Mouse (Mus musculus) neural tube, embryonic 15.5 days (tissue): Measurements from ENCODE around the gene Fndc7. TPM values are rescaled to one million over a fixed set of nuclear protein-coding genes. Genes with fewer than 3 reads are reported as not detected.

Source experiments
- ATAC-seq: fragments of 200-750 bp; cut with Nextera tagmentation; 2 replicates; pipeline ENCODE4 v1.8.0; 2017; ENCODE audit warnings: mild to moderate bottlenecking, moderate TSS enrichment, moderate library complexity; ENCODE audit not compliant: low FRiP score
- H3K27ac ChIP-seq: fragments of 300-500 bp; sonication (generic); replicated peaks from 2 replicates; pipeline ENCODE4 v1.5.1; 2015; ENCODE audit warnings: mild to moderate bottlenecking, inconsistent platforms
- H3K27me3 ChIP-seq: fragments of 300-500 bp; sonication (generic); replicated peaks from 2 replicates; pipeline ENCODE4 v1.6.1; 2015; ENCODE audit warnings: inconsistent platforms
- H3K36me3 ChIP-seq: fragments of 300-500 bp; sonication (generic); 2 replicates; pipeline ENCODE4 v1.6.1; 2015; ENCODE audit warnings: inconsistent platforms
- H3K4me1 ChIP-seq: fragments of 300-500 bp; sonication (generic); 2 replicates; pipeline ENCODE4 v1.6.1; 2015; ENCODE audit warnings: inconsistent platforms
- H3K4me2 ChIP-seq: fragments of 300-500 bp; sonication (generic); 2 replicates; pipeline ENCODE4 v1.6.1; 2015; ENCODE audit warnings: inconsistent platforms, mild to moderate bottlenecking, moderate library complexity
- H3K4me3 ChIP-seq: fragments of 300-500 bp; sonication (generic); replicated peaks from 2 replicates; pipeline ENCODE4 v1.5.1; 2015; ENCODE audit warnings: mild to moderate bottlenecking, inconsistent platforms
- H3K9ac ChIP-seq: fragments of 300-500 bp; sonication (generic); replicated peaks from 2 replicates; pipeline ENCODE4 v1.6.1; 2015; ENCODE audit warnings: mild to moderate bottlenecking, inconsistent platforms
- H3K9me3 ChIP-seq: fragments of 300-500 bp; sonication (generic); replicated peaks from 2 replicates; pipeline ENCODE4 v1.6.1; 2016; ENCODE audit warnings: inconsistent platforms
- WGBS: fragments of 180-500 bp; shearing (Covaris S2); methylation state at CpG from one replicate; pipeline ENCODE4 v1.1.7; 2015; ENCODE audit warnings: mixed read lengths; 5-methylcytosine and 5-hydroxymethylcytosine counted together
- polyA plus RNA-seq: library from polyadenylated mRNA; unstranded; fragments of >200 nt; fragmentation: Nextera tagmentation; extraction: Ambion mirVana; gene quantifications from 2 replicates; pipeline ENCODE4 v1.2.1, GENCODE M21; 2015

The Fndc7 gene
- polyA plus RNA-seq, 1 experiment from 2014 or later, result 0.04 TPM

DNA sequence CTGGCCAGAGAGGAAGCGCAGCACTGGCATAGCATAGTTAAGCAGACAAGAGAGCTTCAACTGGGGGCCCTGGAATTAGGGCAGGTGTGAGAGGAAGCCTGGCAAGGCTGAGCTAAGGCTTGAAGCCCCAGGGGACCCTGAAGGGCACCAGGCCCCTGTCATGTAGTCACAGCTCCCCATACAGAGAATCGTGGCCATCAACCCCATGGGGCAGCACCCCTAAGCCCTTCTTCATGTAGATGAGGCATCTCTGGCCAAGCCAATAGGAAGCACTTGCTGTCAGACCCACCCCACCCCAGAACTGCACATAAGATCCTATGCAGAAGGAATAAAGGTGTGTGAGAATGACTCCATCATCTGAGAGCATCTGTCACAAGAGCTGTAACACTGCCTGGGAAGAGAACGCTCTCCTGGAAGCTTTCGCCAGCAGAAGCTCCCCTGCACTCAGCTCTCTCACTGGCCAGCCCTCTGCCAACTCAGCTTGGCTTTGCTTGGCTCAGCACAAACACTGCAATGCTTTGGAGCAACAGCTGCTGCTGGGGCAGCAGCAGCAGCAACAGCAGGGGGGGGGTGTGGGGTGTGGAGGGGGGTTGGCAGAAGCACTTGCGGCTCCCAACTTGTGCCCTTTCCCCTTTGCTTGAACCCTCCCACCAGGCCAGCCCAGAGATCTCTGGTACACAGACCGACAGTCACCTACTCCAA lies 37.7 kb downstream of the Fndc7 start:
- Histone ChIP-seq H3K27me3 (no peaks in the 10 kb centered on the region), H3K9ac (no peak overlapping the region), H3K9me3 (no peaks in the 10 kb centered on the region), H3K27ac (no peak overlapping the region), H3K4me3 (no peak overlapping the region), H3K4me2 (no peak overlapping the region), H3K4me1 (peaks cover 18% of the 10 kb centered on the region), H3K36me3 (no peaks in the 10 kb centered on the region)
- WGBS, result 64% methylated on average over 6 of the region's 6 CpGs
- peak; percentile 51; the same call in 1 of the 2 replicates for ATAC-seq

DNA sequence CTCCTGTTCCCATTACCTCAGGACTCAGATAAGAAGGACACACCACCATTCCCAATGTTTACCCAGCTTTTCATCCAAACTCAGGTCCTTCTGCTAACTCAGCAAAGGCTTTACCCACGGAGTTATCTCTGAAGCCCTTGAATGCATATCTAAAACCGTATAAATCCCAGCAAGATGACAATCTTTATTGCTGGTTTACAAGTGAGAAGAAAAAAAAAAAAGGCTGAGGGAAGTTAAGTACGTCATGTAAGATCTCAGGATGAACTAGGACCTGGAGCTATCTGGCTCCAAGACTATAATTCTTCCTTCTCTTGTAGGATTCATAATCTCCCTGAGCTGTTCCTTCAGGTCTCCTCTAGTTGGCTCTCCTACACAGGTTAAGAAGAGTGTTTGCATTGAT lies 38.3 kb downstream of the Fndc7 start:
- no peak overlapping the region for H3K4me3 ChIP-seq
- H3K9me3 ChIP-seq, result no peaks in the 10 kb centered on the region
- H3K27ac ChIP-seq, result no peak overlapping the region
- H3K4me2 ChIP-seq, result no peak overlapping the region
- H3K4me1 ChIP-seq, result peaks cover 18% of the 10 kb centered on the region
- no peak overlapping the region for H3K9ac ChIP-seq
- no peaks in the 10 kb centered on the region for H3K36me3 ChIP-seq
- ATAC-seq, result no peak
- no peaks in the 10 kb centered on the region for H3K27me3 ChIP-seq
- 74% methylated on average over 3 of the region's 3 CpGs for WGBS

DNA sequence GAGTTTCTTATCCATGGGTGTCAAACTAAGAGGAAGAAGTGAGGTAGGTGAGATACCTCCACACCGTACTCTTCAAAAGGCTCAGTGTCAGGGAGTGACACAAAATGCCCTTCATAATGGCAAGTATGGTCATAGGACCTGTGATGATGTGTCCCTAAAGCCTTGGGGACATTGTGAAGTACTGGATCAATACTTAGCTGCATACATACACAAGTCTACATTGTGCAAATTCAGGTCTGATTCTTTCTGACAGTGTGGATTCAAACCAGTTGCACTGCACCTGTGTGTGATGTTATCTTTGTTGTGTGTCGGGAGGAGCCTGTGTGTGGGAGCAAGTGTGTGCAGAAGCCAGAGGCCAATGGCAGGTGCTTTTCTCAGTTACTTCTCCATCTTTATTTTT lies 38.7 kb downstream of the Fndc7 start:
- Histone ChIP-seq H3K4me3 (no peak overlapping the region), H3K27ac (no peak overlapping the region), H3K4me2 (no peak overlapping the region), H3K9ac (no peak overlapping the region), H3K36me3 (no peaks in the 10 kb centered on the region), H3K9me3 (no peaks in the 10 kb centered on the region), H3K4me1 (peaks cover 17% of the 10 kb centered on the region), H3K27me3 (no peaks in the 10 kb centered on the region)
- 91% methylated on average over 2 of the region's 2 CpGs for WGBS
- ATAC-seq, result no peak

DNA sequence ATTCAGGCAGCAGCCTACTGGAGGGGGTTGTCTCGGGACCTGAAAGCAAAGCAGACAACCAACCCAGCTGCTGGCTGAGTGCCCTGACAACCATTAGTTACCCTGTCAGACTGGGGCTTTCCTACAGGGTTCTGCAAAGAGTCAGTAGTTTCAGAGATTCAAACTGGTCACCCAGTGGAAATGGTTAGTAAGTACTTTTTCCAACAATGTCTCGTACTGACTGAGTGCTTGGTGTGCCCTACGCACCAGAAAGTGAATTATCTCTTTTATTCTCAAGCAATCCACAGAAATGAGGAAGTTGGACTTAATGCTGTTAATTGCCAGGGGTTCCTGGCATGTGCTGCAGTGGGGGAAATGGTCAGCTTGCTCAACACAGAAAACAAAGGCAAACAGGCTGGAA lies 39.3 kb downstream of the Fndc7 start:
- H3K27me3 ChIP-seq, result no peaks in the 10 kb centered on the region
- ATAC-seq, result no peak
- no peaks in the 10 kb centered on the region for H3K36me3 ChIP-seq
- 45% methylated on average over 3 of the region's 3 CpGs for whole genome bisulfite sequencing
- no peak overlapping the region for H3K4me2 ChIP-seq
- no peaks in the 10 kb centered on the region for H3K9me3 ChIP-seq
- H3K27ac ChIP-seq, result no peak overlapping the region
- no peak overlapping the region for H3K9ac ChIP-seq
- H3K4me3 ChIP-seq, result no peak overlapping the region
- H3K4me1 ChIP-seq, result peaks cover 11% of the 10 kb centered on the region

DNA sequence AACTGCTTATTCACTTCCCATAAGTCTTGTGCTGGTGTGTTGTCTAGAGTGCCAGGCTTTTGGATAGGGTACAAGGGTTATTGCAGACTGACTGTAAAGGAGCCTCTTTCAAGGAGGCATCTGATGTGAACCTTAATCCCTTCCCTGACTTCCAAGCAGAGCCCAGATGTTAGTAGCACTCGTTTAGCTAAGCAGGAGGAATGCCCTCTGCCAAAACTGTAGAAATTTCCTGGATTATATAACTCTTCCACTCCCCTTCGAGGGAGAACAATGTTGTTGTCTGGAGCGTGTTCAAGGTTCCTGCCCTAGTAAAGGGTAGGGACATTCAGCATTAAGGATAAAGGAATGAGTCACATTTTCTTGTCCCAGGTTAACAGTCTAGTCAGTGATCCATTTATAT lies 43.2 kb downstream of the Fndc7 start:
- no peak for ATAC-seq
- WGBS, result 85% methylated on average over 3 of the region's 3 CpGs
- H3K4me1 ChIP-seq, result no peaks in the 10 kb centered on the region

DNA sequence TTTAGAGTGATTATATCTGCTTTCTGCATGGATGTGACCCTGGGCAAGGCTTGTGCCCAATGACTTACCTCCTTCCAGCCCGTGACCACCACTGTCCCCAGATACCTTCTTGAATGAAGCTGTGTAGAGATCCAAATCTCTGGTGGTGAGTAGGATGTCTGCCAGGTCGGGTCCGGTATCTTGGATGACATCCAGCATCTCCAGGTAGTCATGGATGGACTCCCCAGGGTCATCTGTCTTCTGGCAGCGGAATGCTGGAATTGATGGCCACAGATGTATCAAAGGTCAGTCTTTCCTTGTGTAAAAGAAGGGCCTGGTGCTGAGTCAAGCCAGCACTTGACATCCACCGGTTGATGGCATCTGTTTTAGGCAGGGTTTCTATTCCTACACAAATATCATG lies 45.3 kb downstream of the Fndc7 start:
- H3K9me3 ChIP-seq, result no peaks in the 10 kb centered on the region
- 84% methylated on average over 5 of the region's 5 CpGs for WGBS
- no peaks in the 10 kb centered on the region for H3K36me3 ChIP-seq
- peaks cover 2% of the 10 kb centered on the region; the same call in 1 of the 2 replicates for H3K4me1 ChIP-seq
- H3K9ac ChIP-seq, result no peak overlapping the region
- no peak for ATAC-seq
- H3K4me3 ChIP-seq, result no peak overlapping the region
- H3K4me2 ChIP-seq, result no peak overlapping the region
- no peaks in the 10 kb centered on the region for H3K27me3 ChIP-seq
- H3K27ac ChIP-seq, result no peak overlapping the region

More for the DNA sequence above, 43.2 kb downstream of the Fndc7 start:
- Histone ChIP-seq H3K4me2 (no peak overlapping the region), H3K4me3 (no peak overlapping the region), H3K9ac (no peak overlapping the region), H3K9me3 (no peaks in the 10 kb centered on the region), H3K36me3 (no peaks in the 10 kb centered on the region), H3K27me3 (no peaks in the 10 kb centered on the region), H3K27ac (no peak overlapping the region)

DNA sequence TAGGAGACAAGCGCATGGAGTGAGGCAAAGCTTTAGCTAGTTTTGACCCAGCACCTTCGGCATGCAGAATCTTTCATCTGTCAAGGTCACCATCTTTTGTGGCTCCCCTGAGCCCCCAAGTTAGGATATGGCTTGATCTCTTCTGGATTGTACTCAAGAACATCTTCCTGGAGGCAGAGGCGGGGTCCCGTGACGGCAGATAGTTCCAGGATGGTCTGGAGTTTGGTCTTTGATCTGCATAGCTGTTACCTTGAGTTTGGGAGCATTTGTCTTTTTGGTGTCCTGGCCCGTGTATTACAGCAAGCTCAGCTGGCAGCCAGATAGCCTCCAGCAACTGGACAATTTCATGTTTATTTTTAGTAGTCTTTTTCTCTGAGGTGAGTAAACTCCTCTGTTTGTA lies 45.8 kb downstream of the Fndc7 start:
- Histone ChIP-seq H3K4me3 (no peak overlapping the region), H3K27ac (no peak overlapping the region), H3K27me3 (no peaks in the 10 kb centered on the region), H3K9ac (no peak overlapping the region), H3K9me3 (no peaks in the 10 kb centered on the region), H3K4me1 (peaks cover 5% of the 10 kb centered on the region; the same call in 1 of the 2 replicates), H3K36me3 (no peaks in the 10 kb centered on the region), H3K4me2 (no peak overlapping the region)
- WGBS, result 93% methylated on average over 6 of the region's 6 CpGs
- ATAC-seq, result no peak

DNA sequence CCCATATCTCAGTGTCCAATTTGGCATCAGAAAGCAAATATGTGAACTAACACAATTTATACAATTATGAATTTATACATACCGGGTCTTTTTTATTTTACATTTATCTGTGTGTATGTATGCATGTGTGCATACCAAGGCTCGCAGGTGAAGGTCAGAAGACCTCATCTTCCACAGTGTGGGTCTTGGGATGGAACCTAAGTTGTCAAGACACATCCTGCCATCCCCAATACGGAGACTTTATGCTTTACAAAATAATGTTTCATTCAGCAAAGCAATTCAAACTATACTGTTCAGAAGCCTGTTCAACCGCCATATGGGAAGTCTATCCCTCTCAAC lies 49.1 kb downstream of the Fndc7 start:
- H3K9ac ChIP-seq, result no peak overlapping the region
- H3K9me3 ChIP-seq, result no peaks in the 10 kb centered on the region
- H3K27ac ChIP-seq, result no peak overlapping the region
- H3K27me3 ChIP-seq, result no peaks in the 10 kb centered on the region
- peaks cover 8% of the 10 kb centered on the region; the same call in 1 of the 2 replicates for H3K4me1 ChIP-seq
- 62% methylated on average over 4 of the region's 4 CpGs for WGBS
- peak overlapping the region; percentile 85 for H3K4me3 ChIP-seq
- no peaks in the 10 kb centered on the region for H3K36me3 ChIP-seq
- peak overlapping the region; percentile 76 for H3K4me2 ChIP-seq
- peak; percentile 55; the same call in 1 of the 2 replicates for ATAC-seq

DNA sequence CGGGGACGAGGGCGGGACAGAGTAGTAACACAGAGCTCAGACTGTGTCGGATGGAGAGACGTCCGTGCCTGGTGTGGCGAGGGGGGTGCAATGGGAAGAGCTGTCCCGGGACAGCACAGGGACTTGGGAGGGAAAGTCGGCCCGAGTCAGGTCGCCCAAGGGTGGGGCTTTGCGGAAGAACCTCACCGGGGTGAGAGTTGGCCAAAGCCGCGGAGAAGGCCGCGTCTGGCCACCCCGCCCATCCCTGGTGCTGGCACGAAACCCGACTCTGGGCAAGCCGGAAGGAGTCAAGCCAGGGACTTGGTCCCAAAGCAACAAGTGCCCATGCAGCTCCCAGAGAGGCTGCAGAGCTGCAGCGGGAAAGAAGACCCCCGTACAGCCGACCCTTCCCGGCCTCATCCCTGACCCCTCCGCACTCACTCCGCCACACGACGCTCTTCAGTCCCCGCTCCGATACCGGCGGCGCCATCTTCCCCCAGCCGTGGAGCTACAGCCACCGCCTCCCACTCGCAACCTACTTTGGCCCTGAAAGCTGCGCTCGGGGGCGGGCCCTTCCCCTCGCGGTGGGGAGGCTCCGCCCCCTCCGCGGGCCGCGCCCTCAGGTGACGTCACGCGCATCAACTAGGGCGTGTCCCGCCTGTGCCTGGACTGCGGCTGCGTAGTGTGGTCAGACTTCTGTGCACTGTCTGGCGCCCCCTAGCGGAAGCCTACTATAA lies 49.6 kb downstream of the Fndc7 start, which contains the start of gene Stxbp3:
TSS of gene Stxbp3 (minus strand) at position 527 of the 716 bp plus-strand sequence.
- H3K36me3 ChIP-seq, result no peaks in the 10 kb centered on the region
- peak within 1 kb of the TSS; percentile 68 for H3K9ac ChIP-seq
- H3K4me1 ChIP-seq, result peaks cover 8% of the 10 kb centered on the region; the same call in 1 of the 2 replicates
- H3K27me3 ChIP-seq, result no peaks in the 10 kb centered on the region
- no peaks in the 10 kb centered on the region for H3K9me3 ChIP-seq
- peak within 1 kb of the TSS; percentile 85 for H3K4me3 ChIP-seq
- H3K4me2 ChIP-seq, result peak within 1 kb of the TSS; percentile 76
- H3K27ac ChIP-seq, result peak within 1 kb of the TSS; percentile 83
- ATAC-seq, result peak; percentile 98
- under 1% methylated on average over 54 of the region's 56 CpGs for WGBS

DNA sequence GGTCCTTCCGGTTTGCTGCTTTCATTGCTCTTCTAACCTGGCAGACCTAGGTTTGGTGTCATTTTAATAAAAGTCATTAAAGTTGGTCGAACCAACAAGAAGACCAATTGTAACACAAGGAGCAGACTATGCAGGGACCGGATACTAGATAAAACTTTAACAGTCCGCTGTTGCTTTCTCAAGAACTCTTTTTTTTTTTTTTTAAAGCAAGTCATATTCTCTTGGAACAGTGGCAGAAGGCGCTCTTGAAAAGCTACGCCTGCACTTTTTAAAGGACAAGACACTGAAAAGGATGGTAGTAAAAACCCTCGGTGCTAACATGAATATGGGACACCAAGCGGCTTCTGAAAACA lies 50.2 kb downstream of the Fndc7 start:
- H3K27ac ChIP-seq, result peak overlapping the region; percentile 83
- no peaks in the 10 kb centered on the region for H3K36me3 ChIP-seq
- H3K4me1 ChIP-seq, result peaks cover 8% of the 10 kb centered on the region; the same call in 1 of the 2 replicates
- H3K4me3 ChIP-seq, result peak overlapping the region; percentile 85
- no peaks in the 10 kb centered on the region for H3K9me3 ChIP-seq
- peak overlapping the region; percentile 76 for H3K4me2 ChIP-seq
- ATAC-seq, result no peak
- peak overlapping the region; percentile 68 for H3K9ac ChIP-seq
- no peaks in the 10 kb centered on the region for H3K27me3 ChIP-seq
- WGBS, result 7% methylated on average over 8 of the region's 8 CpGs

DNA sequence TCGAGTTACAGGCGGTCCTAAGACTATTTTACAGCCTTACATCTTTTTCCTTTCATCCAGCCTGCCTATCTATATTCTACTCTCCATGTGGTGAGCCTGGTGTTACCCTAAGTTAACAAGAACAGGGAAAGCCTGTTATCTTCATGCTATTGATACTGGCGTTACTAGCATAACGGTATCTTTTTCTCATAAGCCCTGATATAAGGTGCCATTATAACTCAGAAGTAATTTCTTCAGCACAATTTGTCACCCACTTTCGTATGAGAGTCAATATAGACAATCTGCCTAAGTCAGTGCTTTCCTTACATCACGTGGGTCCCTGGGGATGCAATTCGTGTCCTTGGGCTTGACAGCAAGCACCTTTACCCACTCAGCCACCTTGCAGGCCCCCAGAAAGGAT lies 50.8 kb downstream of the Fndc7 start:
- no peaks in the 10 kb centered on the region for H3K36me3 ChIP-seq
- ATAC-seq, result no peak
- H3K27me3 ChIP-seq, result no peaks in the 10 kb centered on the region
- 82% methylated on average over 7 of the region's 7 CpGs for WGBS
- H3K27ac ChIP-seq, result no peak overlapping the region
- peak overlapping the region; percentile 76 for H3K4me2 ChIP-seq
- no peak overlapping the region for H3K9ac ChIP-seq
- H3K4me3 ChIP-seq, result peak overlapping the region; percentile 6; the same call in 1 of the 2 replicates
- H3K9me3 ChIP-seq, result no peaks in the 10 kb centered on the region
- peaks cover 8% of the 10 kb centered on the region; the same call in 1 of the 2 replicates for H3K4me1 ChIP-seq

DNA sequence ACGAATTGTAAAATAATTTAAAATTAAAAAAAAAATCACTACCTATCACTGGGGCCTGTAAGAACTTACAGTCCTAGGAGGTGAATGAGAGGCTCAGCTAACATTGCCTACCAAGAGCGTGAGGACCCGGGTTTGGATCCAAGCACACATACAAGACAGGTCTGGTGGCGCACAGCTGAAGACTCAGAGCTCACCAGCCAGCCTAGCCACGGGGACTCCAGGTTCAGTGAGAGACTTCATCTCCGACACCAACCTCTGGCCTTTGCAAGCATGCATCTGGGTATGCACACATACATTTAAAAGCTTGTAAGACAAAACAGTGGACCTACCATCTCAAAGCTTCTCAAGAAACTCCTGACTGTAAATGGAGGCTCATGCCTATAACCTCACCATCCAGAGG lies 52.9 kb downstream of the Fndc7 start:
- no peak for ATAC-seq
- Histone ChIP-seq H3K9ac (no peak overlapping the region), H3K9me3 (no peaks in the 10 kb centered on the region), H3K27me3 (no peaks in the 10 kb centered on the region), H3K4me2 (no peak overlapping the region), H3K4me3 (no peak overlapping the region), H3K36me3 (no peaks in the 10 kb centered on the region), H3K4me1 (peaks cover 8% of the 10 kb centered on the region; the same call in 1 of the 2 replicates), H3K27ac (no peak overlapping the region)
- 97% methylated on average over 6 of the region's 6 CpGs for WGBS
